Mouse (Mus musculus): ENCODE results near the gene Cyp27b1.

- TF ChIP-seq POLR2A (IDR thresholded peaks at IDR 0.05; ENCODE audit: control insufficient read depth, low read depth, low read length), result no peak
- no peak for TF ChIP-seq CTCF (IDR thresholded peaks at IDR 0.05; ENCODE audit: control insufficient read depth, insufficient read depth, insufficient replicate concordance, low read depth, low read length)
These were observed 44.2 kb upstream of the Cyp27b1 start for GRCm38 (mm10) chr10:127003806-127004205.
